Mouse (Mus musculus): ENCODE measurements around the gene Polq.
"Not testable (repeated sequence)": the region's sequence is repeated elsewhere in the genome, so short reads cannot be mapped to it uniquely, and the experiment has no call there.

The Polq gene

GRCm38 (mm10) chr16:37108763-37109162, 97.2 kb downstream of the Polq start:
- peak; percentile 8 for DNase-seq

GRCm38 (mm10) chr16:37109285-37109684, 97.7 kb downstream of the Polq start:
- DNase-seq = peak; percentile 83

GRCm38 (mm10) chr16:37125190-37125589, 113.6 kb downstream of the Polq start:
- DNase-seq = not testable (repeated sequence)
